Comparison of ENCODE assay signal across 11 mouse cellular contexts in genomic region chr19:26752611-26753163, GRCm38 (mm10).
DNase-seq lines count a peak whose midpoint lies in the region; ATAC-seq and TF ChIP-seq lines count a peak whose summit lies in the region.
"Had no signal": no experiment of that assay in that cellular context is flagged by ENCODE, and none has a peak within 500 bp of the region (broad histone marks: within the 10 kb centered on the region; RNA-seq: fewer than 3 reads in every experiment).

No protein-coding gene starts in this region.

- H3K9ac ChIP-seq in intestine, embryonic 14.5 days (ENCODE audit: low read length), result no peak overlapping the region
- H3K9ac ChIP-seq in intestine, postnatal 0 days (ENCODE audit: low read depth, low read length), result no peak overlapping the region
- no peak overlapping the region for H3K9ac ChIP-seq in heart, postnatal 0 days (replicated peaks; ENCODE audit: low read depth, low read length)
- no peak overlapping the region for H3K9ac ChIP-seq in kidney, embryonic 15.5 days
- H3K9ac ChIP-seq: limb, embryonic 12.5 days had no signal

- peak overlapping the region; percentile 36; the same call in 1 of the 2 replicates for H3K27ac ChIP-seq in intestine, embryonic 14.5 days (ENCODE audit: low read depth)
- H3K27ac ChIP-seq in intestine, postnatal 0 days (ENCODE audit: low read depth, low read length), result no peak overlapping the region
- no peak overlapping the region for H3K27ac ChIP-seq in heart, postnatal 0 days (ENCODE audit: low read depth)
- H3K27ac ChIP-seq in kidney, embryonic 15.5 days, result peak overlapping the region; percentile 87

- 62% methylated on average over 15 of the region's 15 CpGs for WGBS in intestine, embryonic 14.5 days
- 77% methylated on average over 15 of the region's 15 CpGs for WGBS in intestine, postnatal 0 days
- 65% methylated on average over 15 of the region's 15 CpGs for WGBS in heart, postnatal 0 days
- 58% methylated on average over 15 of the region's 15 CpGs for WGBS in kidney, embryonic 15.5 days

- H3K9me3 ChIP-seq in intestine, embryonic 14.5 days (ENCODE audit: control insufficient read depth, low read length), result no peaks in the 10 kb centered on the region
- H3K9me3 ChIP-seq in intestine, postnatal 0 days (ENCODE audit: control insufficient read depth), result no peaks in the 10 kb centered on the region
- H3K9me3 ChIP-seq in heart, postnatal 0 days (replicated peaks; ENCODE audit: control insufficient read depth, low read length), result no peaks in the 10 kb centered on the region
- no peaks in the 10 kb centered on the region for H3K9me3 ChIP-seq in kidney, embryonic 15.5 days (replicated peaks)
- H3K9me3 ChIP-seq: limb, embryonic 12.5 days; megakaryocyte, embryonic 14.5 days had no signal

- H3K4me2 ChIP-seq in intestine, embryonic 14.5 days (ENCODE audit: low read length), result no peak overlapping the region
- H3K4me2 ChIP-seq in intestine, postnatal 0 days (replicated peaks; ENCODE audit: low read depth), result no peak overlapping the region
- peak overlapping the region; percentile 15; the same call in 1 of the 2 replicates for H3K4me2 ChIP-seq in heart, postnatal 0 days (ENCODE audit: low read depth, low read length)
- no peak overlapping the region for H3K4me2 ChIP-seq in kidney, embryonic 15.5 days
- H3K4me2 ChIP-seq: limb, embryonic 12.5 days had no signal

- H3K27me3 ChIP-seq in intestine, embryonic 14.5 days (replicated peaks; ENCODE audit: control insufficient read depth, insufficient read depth, low read length), result no peaks in the 10 kb centered on the region
- no peaks in the 10 kb centered on the region for H3K27me3 ChIP-seq in intestine, postnatal 0 days (replicated peaks; ENCODE audit: control insufficient read depth, insufficient read depth, low read length)
- H3K27me3 ChIP-seq in heart, postnatal 0 days (ENCODE audit: control insufficient read depth, insufficient read depth, low read length), result no peaks in the 10 kb centered on the region
- H3K27me3 ChIP-seq in kidney, embryonic 15.5 days, result no peaks in the 10 kb centered on the region
- H3K27me3 ChIP-seq: limb, embryonic 12.5 days; megakaryocyte, embryonic 14.5 days had no signal

- H3K36me3 ChIP-seq in intestine, embryonic 14.5 days (ENCODE audit: control insufficient read depth, insufficient read depth, low read length), result no peaks in the 10 kb centered on the region
- H3K36me3 ChIP-seq in intestine, postnatal 0 days (ENCODE audit: control insufficient read depth, insufficient read depth), result peaks cover 4% of the 10 kb centered on the region; the same call in 1 of the 2 replicates
- H3K36me3 ChIP-seq in heart, postnatal 0 days (replicated peaks; ENCODE audit: control insufficient read depth, insufficient read depth, low read length), result no peaks in the 10 kb centered on the region
- H3K36me3 ChIP-seq in kidney, embryonic 15.5 days, result peaks cover 8% of the 10 kb centered on the region

- peaks cover 14% of the 10 kb centered on the region for H3K4me1 ChIP-seq in intestine, embryonic 14.5 days (replicated peaks; ENCODE audit: control insufficient read depth, insufficient read depth, low read length)
- no peaks in the 10 kb centered on the region for H3K4me1 ChIP-seq in intestine, postnatal 0 days (replicated peaks; ENCODE audit: control insufficient read depth, insufficient read depth, low read length)
- peaks cover 14% of the 10 kb centered on the region; the same call in 1 of the 2 replicates for H3K4me1 ChIP-seq in heart, postnatal 0 days (ENCODE audit: control insufficient read depth, insufficient read depth)
- H3K4me1 ChIP-seq in kidney, embryonic 15.5 days, result peaks cover 34% of the 10 kb centered on the region

- TF ChIP-seq CTCF in intestine, postnatal 0 days (IDR thresholded peaks at IDR 0.05; ENCODE audit: low read depth), result no peak
- no peak for TF ChIP-seq CTCF in heart, postnatal 0 days (IDR thresholded peaks at IDR 0.05; ENCODE audit: low read depth)

- no peak overlapping the region for H3K4me3 ChIP-seq in intestine, embryonic 14.5 days (ENCODE audit: low read depth, low read length)
- no peak overlapping the region for H3K4me3 ChIP-seq in intestine, postnatal 0 days (ENCODE audit: low read depth, low read length)
- H3K4me3 ChIP-seq in heart, postnatal 0 days (ENCODE audit: low read depth, low read length), result no peak overlapping the region
- H3K4me3 ChIP-seq in kidney, embryonic 15.5 days (replicated peaks), result no peak overlapping the region
- H3K4me3 ChIP-seq: limb, embryonic 12.5 days; megakaryocyte, embryonic 14.5 days had no signal

- TF ChIP-seq EP300 in heart, postnatal 0 days (IDR thresholded peaks at IDR 0.05; ENCODE audit: low read depth), result no peak

- DNase-seq in intestine, embryonic 14.5 days (ENCODE audit: low spot score), result no peak
- DNase-seq in heart, postnatal 0 days (ENCODE audit: low spot score), result no peak
- peak; percentile 56 to 77 for DNase-seq in lung, postnatal 4 days
- DNase-seq in right cerebral cortex, postnatal 25 days, result no peak
- no peak for DNase-seq in urinary bladder, postnatal 14 days (ENCODE audit: low spot score)
- DNase-seq: cerebellum, postnatal 14 days; retina, postnatal 1 day had no signal

- ATAC-seq in intestine, embryonic 14.5 days (replicated peaks; ENCODE audit: low FRiP score, low TSS enrichment, low read depth), result no peak
- ATAC-seq in intestine, postnatal 0 days, result no peak
- ATAC-seq in heart, postnatal 0 days (ENCODE audit: insufficient read depth, low read depth), result no peak
- ATAC-seq in kidney, embryonic 15.5 days (replicated peaks; ENCODE audit: low FRiP score), result no peak

Comparison
In these comparisons a context has a peak if more than half of its experiments do, and no peak if none do; other contexts are left out.
1. H3K27ac ChIP-seq: peak in intestine, embryonic 14.5 days (single experiment) and kidney, embryonic 15.5 days (single experiment); none in intestine, postnatal 0 days (single experiment) and heart, postnatal 0 days (single experiment).
2. DNase-seq: peak in lung, postnatal 4 days (2 of 2); none in intestine, embryonic 14.5 days (single experiment), heart, postnatal 0 days (single experiment), right cerebral cortex, postnatal 25 days (single experiment) and urinary bladder, postnatal 14 days (single experiment).